Mouse (Mus musculus) gonadal fat pad, adult 2 months (tissue): ENCODE data around the gene Gm21987. TPM values are rescaled to one million over a fixed set of nuclear protein-coding genes. Genes with fewer than 3 reads are reported as not detected.

Source experiments
- DNase-seq: peaks from one replicate; pipeline ENCODE4 v3.0.0-alpha.2; 2012; ENCODE audit warnings: low read depth
- polyA plus RNA-seq: library from polyadenylated mRNA; depleted of rRNA; stranded (reverse); fragments of >200 nt; gene quantifications from 2 replicates; pipeline ENCODE4 v1.2.3, GENCODE M21; 2012; rRNA removed

Gm21987 gene
- polyA plus RNA-seq, 1 experiment, result not detected

- DNase-seq, result no peak
Measured at GRCm38 (mm10) chr16:38395060-38395730, 48.4 kb downstream of the Gm21987 start.

GRCm38 (mm10) chr16:38396155-38396554, 49.3 kb downstream of the Gm21987 start:
- peak; percentile 9 for DNase-seq

- DNase-seq, result no peak
Measured at GRCm38 (mm10) chr16:38398266-38398665, 51.4 kb downstream of the Gm21987 start.

GRCm38 (mm10) chr16:38399076-38399475, 52.2 kb downstream of the Gm21987 start:
- DNase-seq, result no peak

GRCm38 (mm10) chr16:38399531-38400231, 52.8 kb downstream of the Gm21987 start:
- peak; percentile 64 for DNase-seq

- DNase-seq, result no peak
Measured at GRCm38 (mm10) chr16:38400311-38400960, 53.6 kb downstream of the Gm21987 start.

- DNase-seq, result no peak
Measured at GRCm38 (mm10) chr16:38401468-38401867, 54.6 kb downstream of the Gm21987 start.

GRCm38 (mm10) chr16:38403639-38404038, 56.8 kb downstream of the Gm21987 start:
- no peak for DNase-seq

GRCm38 (mm10) chr16:38406293-38406692, 59.5 kb downstream of the Gm21987 start:
- no peak for DNase-seq

GRCm38 (mm10) chr16:38406708-38407107, 59.9 kb downstream of the Gm21987 start:
- DNase-seq, result no peak

GRCm38 (mm10) chr16:38407584-38407983, 60.7 kb downstream of the Gm21987 start:
- no peak for DNase-seq

GRCm38 (mm10) chr16:38408416-38408815, 61.6 kb downstream of the Gm21987 start:
- no peak for DNase-seq

Other genes starting within 250 kb of the Gm21987 start
- 0.08 and 0.18 TPM in 2 replicates for gene Nr1i2, start 52.2 kb upstream of the Gm21987 start, polyA plus RNA-seq
- gene Maats1, start 4.9 kb upstream of the Gm21987 start, polyA plus RNA-seq, result 0.24 and 0.98 TPM in 2 replicates
- gene Cox17, start within 50 bp of the Gm21987 start, polyA plus RNA-seq, result 90.6 and 118 TPM in 2 replicates
- 10.6 and 12.4 TPM in 2 replicates for gene Popdc2, start 15.2 kb downstream of the Gm21987 start, polyA plus RNA-seq
- gene Pla1a, start 86.1 kb downstream of the Gm21987 start, polyA plus RNA-seq, result 18.2 and 19.5 TPM in 2 replicates
- gene Adprh, start 105.7 kb downstream of the Gm21987 start, polyA plus RNA-seq, result 19.7 and 22.9 TPM in 2 replicates
- gene Cd80, start 108.5 kb downstream of the Gm21987 start, polyA plus RNA-seq, result 0.51 and 1.1 TPM in 2 replicates
- 11.5 and 13.3 TPM in 2 replicates for gene Timmdc1, start 175.6 kb downstream of the Gm21987 start, polyA plus RNA-seq
- 25.4 and 25.5 TPM in 2 replicates for gene Poglut1, start 203.2 kb downstream of the Gm21987 start, polyA plus RNA-seq
- gene Tmem39a, start 211.7 kb downstream of the Gm21987 start, polyA plus RNA-seq, result 120 and 138 TPM in 2 replicates